Mouse (Mus musculus) G1E (cell line): ENCODE measurements around the gene B3galnt2. TPM values are rescaled to one million over a fixed set of nuclear protein-coding genes. Genes with fewer than 3 reads are reported as not detected.
A peak's percentile ranks its signal among the peaks of the same experiment; 100 is the strongest.

Source experiments
- ATAC-seq: 2 replicates; pipeline ENCODE4 v1.8.0; 2016; ENCODE audit warnings: mild to moderate bottlenecking; ENCODE audit not compliant: insufficient number of reproducible peaks, poor library complexity, low FRiP score, severe bottlenecking; ENCODE audit errors: extremely low read depth
- DNase-seq: peaks from one replicate; pipeline ENCODE4 v3.0.0; 2012; ENCODE audit warnings: low spot score
- H3K27me3 ChIP-seq: 2 replicates; pipeline ENCODE4 v1.6.1; 2012; ENCODE audit warnings: mild to moderate bottlenecking, low read length, inconsistent platforms; ENCODE audit not compliant: insufficient read depth
- H3K36me3 ChIP-seq: replicated peaks from 2 replicates; pipeline ENCODE3; 2012; ENCODE audit warnings: mild to moderate bottlenecking, inconsistent platforms
- H3K4me1 ChIP-seq: 2 replicates; pipeline ENCODE4 v1.6.1; 2012; ENCODE audit warnings: low read depth, low read length, inconsistent platforms, mixed read lengths; ENCODE audit not compliant: insufficient read depth
- H3K4me3 ChIP-seq: 2 replicates; pipeline ENCODE4 v1.5.1; 2012; ENCODE audit warnings: low read depth, mild to moderate bottlenecking, inconsistent platforms, low read length, moderate library complexity, mixed read lengths
- H3K9me3 ChIP-seq: replicated peaks from 2 replicates; pipeline ENCODE4 v1.6.1; 2012; ENCODE audit warnings: inconsistent platforms
- CTCF ChIP-seq: IDR thresholded peaks from 2 replicates; pipeline ENCODE4 v1.5.1; 2012; ENCODE audit warnings: low read depth, low read length, inconsistent platforms, mixed read lengths
- GATA1 ChIP-seq: IDR thresholded peaks from 2 replicates; pipeline ENCODE4 v1.6.1; 2012; ENCODE audit warnings: borderline replicate concordance, low read length, inconsistent platforms, mixed read lengths
- GATA2 ChIP-seq: IDR thresholded peaks from 2 replicates; pipeline ENCODE4 v1.6.1; 2012; ENCODE audit warnings: low read depth, low read length, inconsistent platforms, borderline replicate concordance
- POLR2AphosphoS5 ChIP-seq: IDR thresholded peaks from 2 replicates; pipeline ENCODE4 v1.6.1; 2012; ENCODE audit warnings: low read depth, low read length, inconsistent platforms; ENCODE audit not compliant: insufficient replicate concordance
- TAL1 ChIP-seq: conservative IDR thresholded peaks from 2 replicates; pipeline ENCODE4 v1.6.1; 2012; ENCODE audit warnings: low read depth, low read length, inconsistent platforms, mixed read lengths
- polyA plus RNA-seq: library from polyadenylated mRNA; stranded (reverse); fragments of >175 nt; gene quantifications from 2 replicates; pipeline ENCODE4 v1.2.3, GENCODE M21; 2012
- total RNA-seq, 2 experiments: library from RNA; stranded (forward) in 1 of 2; stranded (reverse) in 1 of 2; fragments of 200-1000 nt in 1 of 2; fragments of >200 nt in 1 of 2; fragmentation: Nextera tagmentation in 1 of 2; gene quantifications; 2 replicates each; pipeline ENCODE4 v1.2.3; 2014 to 2017

Gene B3galnt2
- total and polyA plus RNA-seq, 3 experiments, result 59.1 to 101 (median 73.3) TPM

- Histone ChIP-seq H3K4me3 (peak within 1 kb of the TSS; percentile 87), H3K27me3 (no peaks in the 10 kb centered on the region), H3K9me3 (no peaks in the 10 kb centered on the region), H3K4me1 (peaks cover 36% of the 10 kb centered on the region), H3K36me3 (peaks cover 10% of the 10 kb centered on the region)
- ATAC-seq (peak; percentile 96), DNase-seq (peak; percentile 71)
- TF ChIP-seq TAL1 (no peak), CTCF (no peak), GATA1 (no peak), POLR2AphosphoS5 (no peak), GATA2 (no peak)
Measured at GRCm38 (mm10) chr13:14039292-14039965, 85.2 kb downstream of the B3galnt2 start, which contains the start of gene Tbce. Gene Tbce (minus strand): TSS chr13:14039638.

DNA sequence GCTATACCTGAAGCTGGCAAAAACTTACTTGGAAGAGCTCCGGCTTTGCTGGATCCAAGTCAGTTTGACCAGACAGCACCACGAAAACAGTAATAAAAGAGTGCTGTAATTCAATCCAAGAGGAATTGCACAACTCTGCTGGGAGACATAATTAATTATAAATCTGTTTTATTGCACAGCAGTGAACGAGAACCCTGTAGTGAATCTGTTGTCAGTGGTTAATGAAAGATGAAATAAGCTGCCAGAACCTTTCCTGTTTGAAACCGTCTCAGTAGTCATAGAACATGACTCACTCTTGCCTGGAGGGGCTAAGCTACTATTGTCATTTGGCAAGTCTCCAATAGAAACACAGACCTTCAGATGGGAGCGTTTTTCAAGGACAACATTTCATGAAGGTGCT, 85.9 kb downstream of the B3galnt2 start:
- Histone ChIP-seq H3K4me3 (peak overlapping the region; percentile 87), H3K9me3 (no peaks in the 10 kb centered on the region), H3K36me3 (peaks cover 10% of the 10 kb centered on the region), H3K4me1 (peaks cover 29% of the 10 kb centered on the region), H3K27me3 (no peaks in the 10 kb centered on the region)
- no peak for ATAC-seq
- DNase-seq, result no peak
- TF ChIP-seq TAL1 (no peak), CTCF (no peak), GATA1 (no peak), POLR2AphosphoS5 (no peak), GATA2 (no peak)

DNA sequence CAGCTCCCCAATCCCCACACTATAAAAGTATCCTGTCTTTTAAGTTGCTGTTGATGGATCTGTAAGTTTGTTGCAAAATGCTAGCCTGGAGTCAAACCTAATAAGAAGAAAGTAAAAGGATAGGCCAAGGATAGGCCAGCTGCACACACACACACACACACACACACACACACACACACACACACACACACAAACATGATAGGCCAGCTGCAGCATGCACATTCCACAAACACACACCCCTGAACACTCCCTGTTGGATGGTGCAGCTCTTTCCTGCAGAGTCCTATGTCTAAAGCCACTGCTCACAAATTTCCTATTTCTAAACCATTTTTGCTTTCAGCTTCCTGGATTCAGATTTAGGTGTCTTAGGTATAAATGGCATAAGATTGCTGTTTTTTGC, 89.6 kb downstream of the B3galnt2 start:
- ATAC-seq, result no peak
- DNase-seq, result no peak
- Histone ChIP-seq H3K27me3 (no peaks in the 10 kb centered on the region), H3K4me3 (no peak overlapping the region), H3K9me3 (no peaks in the 10 kb centered on the region), H3K4me1 (peaks cover 15% of the 10 kb centered on the region), H3K36me3 (peaks cover 21% of the 10 kb centered on the region)
- TF ChIP-seq TAL1 (no peak), GATA2 (no peak), GATA1 (no peak), POLR2AphosphoS5 (no peak), CTCF (no peak)

GRCm38 (mm10) chr13:14044521-14044920, 90.3 kb downstream of the B3galnt2 start:
- peaks cover 14% of the 10 kb centered on the region for H3K4me1 ChIP-seq
- DNase-seq, result no peak
- TF ChIP-seq POLR2AphosphoS5 (no peak), GATA2 (no peak), TAL1 (no peak), CTCF (no peak), GATA1 (no peak)

More at GRCm38 (mm10) chr13:14044521-14044920, 90.3 kb downstream of the B3galnt2 start:
- Histone ChIP-seq H3K4me3 (no peak overlapping the region), H3K36me3 (peaks cover 27% of the 10 kb centered on the region), H3K9me3 (no peaks in the 10 kb centered on the region), H3K27me3 (no peaks in the 10 kb centered on the region)
- ATAC-seq, result no peak

Other genes with a start within 250 kb of the B3galnt2 start
- gene Gng4, start 170.4 kb upstream of the B3galnt2 start, total RNA-seq (2014; fragmentation: Nextera tagmentation), result not detected in 2 replicates
- 0.11 and 0.12 TPM in 2 replicates for gene Gng4, start 170.4 kb upstream of the B3galnt2 start, total RNA-seq (2017)
- not detected in 2 replicates for gene Gng4, start 170.4 kb upstream of the B3galnt2 start, polyA plus RNA-seq
- gene Tbce, start 85.2 kb downstream of the B3galnt2 start, total RNA-seq (2014; fragmentation: Nextera tagmentation), result 33.2 and 56.1 TPM in 2 replicates
- gene Tbce, start 85.2 kb downstream of the B3galnt2 start, total RNA-seq (2017), result 71.0 and 88.8 TPM in 2 replicates
- gene Tbce, start 85.2 kb downstream of the B3galnt2 start, polyA plus RNA-seq, result 1.6 and 2.6 TPM in 2 replicates
- 57.3 and 61.4 TPM in 2 replicates for gene Arid4b, start 108.8 kb downstream of the B3galnt2 start, total RNA-seq (2014; fragmentation: Nextera tagmentation)
- 38.2 and 51.2 TPM in 2 replicates for gene Arid4b, start 108.8 kb downstream of the B3galnt2 start, total RNA-seq (2017)
- gene Arid4b, start 108.8 kb downstream of the B3galnt2 start, polyA plus RNA-seq, result 7.6 and 7.7 TPM in 2 replicates
- 54.9 and 60.4 TPM in 2 replicates for gene Ggps1, start 109.0 kb downstream of the B3galnt2 start, total RNA-seq (2014; fragmentation: Nextera tagmentation)
- gene Ggps1, start 109.0 kb downstream of the B3galnt2 start, total RNA-seq (2017), result 44.9 and 46.3 TPM in 2 replicates
- 2.1 and 2.5 TPM in 2 replicates for gene Ggps1, start 109.0 kb downstream of the B3galnt2 start, polyA plus RNA-seq